29 mouse cellular contexts compared by ENCODE assay signal in genomic region chr16:92793741-92794140, GRCm38 (mm10). TPM values are rescaled to one million over a fixed set of nuclear protein-coding genes. Genes with fewer than 3 reads are reported as not detected.
A peak's percentile ranks its signal among the peaks of the same experiment; 100 is the strongest.
DNase-seq lines count a peak whose midpoint lies in the region; ATAC-seq and TF ChIP-seq lines count a peak whose summit lies in the region.
"Had no signal": no experiment of that assay in that cellular context is flagged by ENCODE, and none has a peak within 500 bp of the region (broad histone marks: within the 10 kb centered on the region; RNA-seq: fewer than 3 reads in every experiment).

No protein-coding gene starts in this region.

- H3K36me3 ChIP-seq in liver, embryonic 14.5 days (replicated peaks; ENCODE audit: control insufficient read depth, insufficient read depth, low read depth): no peaks in the 10 kb centered on the region
- H3K36me3 ChIP-seq in liver, embryonic 11.5 days (ENCODE audit: control insufficient read depth, insufficient read depth, low read length): no peaks in the 10 kb centered on the region
- peaks cover 10 to 57% of the 10 kb centered on the region in 2 experiments for H3K36me3 ChIP-seq in MEL (ENCODE audit: control insufficient read depth in 1 of 2, insufficient read depth in 2 of 2, low read length in 2 of 2)
- no peaks in the 10 kb centered on the region for H3K36me3 ChIP-seq in embryonic facial prominence, embryonic 14.5 days (ENCODE audit: control insufficient read depth, insufficient read depth, low read length)
- H3K36me3 ChIP-seq: embryonic facial prominence, embryonic 15.5 days; hindbrain, embryonic 13.5 days; limb, embryonic 12.5 days had no signal

- peak; percentile 21; the same call in 1 of the 2 replicates for ATAC-seq in liver, embryonic 14.5 days (ENCODE audit: insufficient read depth)
- no peak for ATAC-seq in liver, embryonic 11.5 days (replicated peaks; ENCODE audit: low FRiP score)
- peak; percentile 6; the same call in 1 of the 2 replicates for ATAC-seq in embryonic facial prominence, embryonic 14.5 days (ENCODE audit: low read depth)
- ATAC-seq in megakaryocyte-erythroid progenitor cell, adult 5-6 weeks (replicated peaks; ENCODE audit: low FRiP score, low TSS enrichment, poor library complexity, severe bottlenecking): peak; percentile 67
- ATAC-seq in inflammation-experienced regulatory T-cells, adult 6 months: no peak
- ATAC-seq: forebrain, embryonic 13.5 days; lung, postnatal 0 days had no signal

- TF ChIP-seq EP300 in liver, embryonic 14.5 days (IDR thresholded peaks at IDR 0.05; ENCODE audit: low read depth): no peak
- TF ChIP-seq EP300 in MEL (IDR thresholded peaks at IDR 0.05; ENCODE audit: low read depth in 1 of 2, low read length in 2 of 2): peak; percentile 42 to 48

- H3K79me2 ChIP-seq in MEL (ENCODE audit: control insufficient read depth, insufficient read depth, low read length, poor library complexity): peaks cover 63% of the 10 kb centered on the region

- no peaks in the 10 kb centered on the region for H3K9me3 ChIP-seq in liver, embryonic 14.5 days (ENCODE audit: control insufficient read depth, low read length)
- H3K9me3 ChIP-seq in liver, embryonic 11.5 days (ENCODE audit: control insufficient read depth, low read length): no peaks in the 10 kb centered on the region
- no peaks in the 10 kb centered on the region for H3K9me3 ChIP-seq in MEL (replicated peaks; ENCODE audit: insufficient read depth, low read length)
- no peaks in the 10 kb centered on the region for H3K9me3 ChIP-seq in embryonic facial prominence, embryonic 14.5 days (ENCODE audit: control insufficient read depth, low read length)
- H3K9me3 ChIP-seq: embryonic facial prominence, embryonic 15.5 days; forebrain, embryonic 13.5 days; hindbrain, embryonic 13.5 days had no signal

- no peak for TF ChIP-seq RAD21 in MEL (IDR thresholded peaks at IDR 0.05; ENCODE audit: low read depth, low read length)

- 21% methylated on average over 8 of the region's 8 CpGs for WGBS in liver, embryonic 14.5 days (ENCODE audit: insufficient replicate concordance)
- 34% methylated on average over 8 of the region's 8 CpGs for WGBS in liver, embryonic 11.5 days
- 70% methylated on average over 8 of the region's 8 CpGs for WGBS in embryonic facial prominence, embryonic 14.5 days

- H3K4me1 ChIP-seq in liver, embryonic 14.5 days (replicated peaks; ENCODE audit: control insufficient read depth in 2 of 2, insufficient read depth in 2 of 2, low read length in 1 of 2): peaks cover 10 to 41% of the 10 kb centered on the region in 2 experiments
- H3K4me1 ChIP-seq in liver, embryonic 11.5 days (replicated peaks; ENCODE audit: control insufficient read depth, insufficient read depth, low read length): peaks cover 32% of the 10 kb centered on the region; the same call in 1 of the 2 replicates
- H3K4me1 ChIP-seq in MEL (ENCODE audit: control insufficient read depth in 1 of 2, insufficient read depth in 2 of 2, low read length in 2 of 2): peaks cover 21 to 55% of the 10 kb centered on the region in 2 experiments
- no peaks in the 10 kb centered on the region for H3K4me1 ChIP-seq in embryonic facial prominence, embryonic 14.5 days (ENCODE audit: control insufficient read depth, insufficient read depth, low read length)
- H3K4me1 ChIP-seq: embryonic facial prominence, embryonic 15.5 days; forebrain, embryonic 13.5 days had no signal

- no peak for DNase-seq in liver, embryonic 14.5 days (ENCODE audit: low read depth in 3 of 3, low spot score in 3 of 3)
- DNase-seq in liver, embryonic 11.5 days (ENCODE audit: low spot score): no peak
- peak; percentile 52 for DNase-seq in MEL (ENCODE audit: low read depth, low spot score)
- no peak for DNase-seq in embryonic facial prominence, embryonic 14.5 days (ENCODE audit: low spot score)
- DNase-seq in spleen, adult 12 weeks (ENCODE audit: low spot score): no peak
- DNase-seq: adrenal gland, postnatal 10 days; B cell, adult 2 months; cerebellum, adult 11-12 months; cerebellum, adult 9-11 months; gastrocnemius, adult 2 months; gastrocnemius, postnatal 36 days; heart, adult 18-20 months; heart, postnatal 36 days; kidney, adult 11 months; kidney, postnatal 14 days; lung, adult 18-20 months; lung, postnatal 4 days; right cerebral cortex, postnatal 25 days; spleen, adult 18-20 months; thymus, postnatal 36 days had no signal

- no peak overlapping the region for H3K27ac ChIP-seq in liver, embryonic 14.5 days
- no peak overlapping the region for H3K27ac ChIP-seq in liver, embryonic 11.5 days (ENCODE audit: low read depth, low read length)
- peak overlapping the region; percentile 93 for H3K27ac ChIP-seq in MEL (ENCODE audit: control insufficient read depth, low read depth, low read length)
- no peak overlapping the region for H3K27ac ChIP-seq in embryonic facial prominence, embryonic 14.5 days (replicated peaks; ENCODE audit: low read depth, low read length)
- H3K27ac ChIP-seq: embryonic facial prominence, embryonic 15.5 days; forebrain, embryonic 13.5 days; gastrocnemius, adult 2 months; hindbrain, embryonic 13.5 days; limb, embryonic 12.5 days had no signal

- no peak for TF ChIP-seq CTCF in liver, embryonic 14.5 days (IDR thresholded peaks at IDR 0.05; ENCODE audit: low read depth)
- no peak for TF ChIP-seq CTCF in MEL (IDR thresholded peaks at IDR 0.05 in 2 of 3, conservative IDR thresholded peaks at IDR 0.05 in 1 of 3; ENCODE audit: control insufficient read depth in 1 of 3, insufficient read depth in 1 of 3, low read depth in 2 of 3, low read length in 3 of 3, poor library complexity in 1 of 3, severe bottlenecking in 1 of 3)

- TF ChIP-seq POLR2A in MEL (IDR thresholded peaks at IDR 0.05; ENCODE audit: control insufficient read depth in 1 of 2, insufficient read depth in 1 of 2, low read depth in 1 of 2, low read length in 2 of 2, poor library complexity in 1 of 2): peak in 1 of 2 experiments; percentile 45; a peak in 1 of 4 replicates

- no peak overlapping the region for H3K4me3 ChIP-seq in liver, embryonic 14.5 days (ENCODE audit: insufficient read depth in 1 of 2, low read depth in 2 of 2, low read length in 2 of 2)
- H3K4me3 ChIP-seq in liver, embryonic 11.5 days (ENCODE audit: low read depth, low read length): no peak overlapping the region
- H3K4me3 ChIP-seq in MEL (ENCODE audit: control insufficient read depth in 1 of 2, insufficient read depth in 1 of 2, low read depth in 2 of 2, low read length in 2 of 2): peak overlapping the region in 1 of 2 experiments; percentile 3; a peak in 1 of 4 replicates
- H3K4me3 ChIP-seq in embryonic facial prominence, embryonic 14.5 days (ENCODE audit: low read depth, low read length): no peak overlapping the region
- H3K4me3 ChIP-seq: embryonic facial prominence, embryonic 15.5 days; forebrain, embryonic 13.5 days; gastrocnemius, adult 2 months; hindbrain, embryonic 13.5 days; limb, embryonic 12.5 days had no signal

- no peak overlapping the region for H3K4me2 ChIP-seq in liver, embryonic 14.5 days (ENCODE audit: low read depth)
- no peak overlapping the region for H3K4me2 ChIP-seq in liver, embryonic 11.5 days
- H3K4me2 ChIP-seq in embryonic facial prominence, embryonic 14.5 days (ENCODE audit: low read depth, low read length): no peak overlapping the region
- H3K4me2 ChIP-seq: embryonic facial prominence, embryonic 15.5 days; forebrain, embryonic 13.5 days; heart, embryonic 11.5 days; hindbrain, embryonic 13.5 days; limb, embryonic 12.5 days; midbrain, embryonic 11.5 days had no signal

- H3K27me3 ChIP-seq in liver, embryonic 14.5 days (ENCODE audit: control insufficient read depth, insufficient read depth, low read length): no peaks in the 10 kb centered on the region
- H3K27me3 ChIP-seq in liver, embryonic 11.5 days (replicated peaks; ENCODE audit: control insufficient read depth, insufficient read depth, low read length): no peaks in the 10 kb centered on the region
- no peaks in the 10 kb centered on the region for H3K27me3 ChIP-seq in MEL (ENCODE audit: control insufficient read depth in 1 of 2, insufficient read depth in 2 of 2, low read length in 2 of 2)
- H3K27me3 ChIP-seq in embryonic facial prominence, embryonic 14.5 days (replicated peaks; ENCODE audit: control insufficient read depth, insufficient read depth, low read length): no peaks in the 10 kb centered on the region
- H3K27me3 ChIP-seq: embryonic facial prominence, embryonic 15.5 days; forebrain, embryonic 13.5 days; hindbrain, embryonic 13.5 days; limb, embryonic 12.5 days had no signal

- no peak overlapping the region for H3K9ac ChIP-seq in liver, embryonic 14.5 days (replicated peaks)
- no peak overlapping the region for H3K9ac ChIP-seq in liver, embryonic 11.5 days (ENCODE audit: low read depth, low read length)
- peak overlapping the region; percentile 47 for H3K9ac ChIP-seq in MEL (ENCODE audit: control insufficient read depth, low read depth, low read length, poor library complexity, severe bottlenecking)
- no peak overlapping the region for H3K9ac ChIP-seq in embryonic facial prominence, embryonic 14.5 days (ENCODE audit: low read depth, low read length)
- H3K9ac ChIP-seq: embryonic facial prominence, embryonic 15.5 days; forebrain, embryonic 13.5 days; hindbrain, embryonic 13.5 days; limb, embryonic 12.5 days had no signal

TF ChIP-seq in MEL, 35 proteins besides CTCF, POLR2A, EP300 and RAD21 (continues in another document):
- no peak for TF ChIP-seq NRF1 (IDR thresholded peaks at IDR 0.05; ENCODE audit: insufficient read depth, low read depth, low read length, poor library complexity, severe bottlenecking)
- no peak for TF ChIP-seq POLR2AphosphoS2 (IDR thresholded peaks at IDR 0.05; ENCODE audit: low read length)
- no peak for TF ChIP-seq E2F4 (IDR thresholded peaks at IDR 0.05; ENCODE audit: borderline replicate concordance, low read depth, low read length)
- TF ChIP-seq JUND (IDR thresholded peaks at IDR 0.05; ENCODE audit: low read depth, low read length): no peak
- no peak for TF ChIP-seq RCOR1 (IDR thresholded peaks at IDR 0.05; ENCODE audit: low read depth, low read length)
- TF ChIP-seq MEF2A (IDR thresholded peaks at IDR 0.05; ENCODE audit: extremely low read depth, insufficient replicate concordance, low read depth, low read length, poor library complexity, severe bottlenecking): no peak
- TF ChIP-seq USF1 (IDR thresholded peaks at IDR 0.05; ENCODE audit: low read depth, low read length): no peak

RNA-seq across cellular contexts. Expression of gene Runx1, which starts 32.2 kb away (rescaled TPM):
- 2.7 and 3.0 TPM in 2 replicates for polyA plus RNA-seq in liver, embryonic 14.5 days (2012; rRNA removed)
- polyA plus RNA-seq in liver, embryonic 14.5 days (2014; fragmentation: Nextera tagmentation; extraction: Ambion mirVana): 4.4 and 4.5 TPM in 2 replicates
- polyA plus RNA-seq in liver, embryonic 11.5 days (2014; fragmentation: Nextera tagmentation; extraction: Ambion mirVana): 18.7 and 23.4 TPM in 2 replicates
- total RNA-seq in MEL (2012; rRNA removed): 14.3 and 17.1 TPM in 2 replicates
- 10 to 100 TPM in 1 of 2 experiments, not detected in 1; 23.5 TPM for polyA plus RNA-seq in MEL (2012; ENCODE audit: insufficient read depth in 1 of 2, insufficient read length in 2 of 2, low read depth in 1 of 2, low replicate concordance in 2 of 2, missing spikeins in 1 of 2)
- polyA plus RNA-seq in embryonic facial prominence, embryonic 14.5 days (2014; fragmentation: Nextera tagmentation; extraction: Ambion mirVana): 13.7 and 13.9 TPM in 2 replicates
- total RNA-seq in megakaryocyte-erythroid progenitor cell, adult 5-6 weeks (2014; fragmentation: Nextera tagmentation): 77.2 and 84.1 TPM in 2 replicates
- 16.4 and 29.1 TPM in 2 replicates for total RNA-seq in megakaryocyte-erythroid progenitor cell, adult 5-6 weeks (2017)
- 10 to 100 TPM; 28.0 to 47.0 (median 44.5) TPM for polyA plus RNA-seq in inflammation-experienced regulatory T-cells, adult 6 months (2017; shearing (Covaris generic))

Comparison
In these comparisons a context has a peak if more than half of its experiments do, and no peak if none do; other contexts are left out.
1. ATAC-seq: peak in liver, embryonic 14.5 days (single experiment), embryonic facial prominence, embryonic 14.5 days (single experiment) and megakaryocyte-erythroid progenitor cell, adult 5-6 weeks (single experiment); none in liver, embryonic 11.5 days (single experiment) and inflammation-experienced regulatory T-cells, adult 6 months (single experiment).